Mouse (Mus musculus): ENCODE results near the gene Zfp984. TPM values are rescaled to one million over a fixed set of nuclear protein-coding genes. Genes with fewer than 3 reads are reported as not detected.
"Not testable (repeated sequence)": the region's sequence is repeated elsewhere in the genome, so short reads cannot be mapped to it uniquely, and the experiment has no call there.

Zfp984 gene
- polyA plus RNA-seq (2015; fragmentation: Nextera tagmentation; extraction: Ambion mirVana), result 2.7 and 3.4 TPM in 2 replicates

DNA sequence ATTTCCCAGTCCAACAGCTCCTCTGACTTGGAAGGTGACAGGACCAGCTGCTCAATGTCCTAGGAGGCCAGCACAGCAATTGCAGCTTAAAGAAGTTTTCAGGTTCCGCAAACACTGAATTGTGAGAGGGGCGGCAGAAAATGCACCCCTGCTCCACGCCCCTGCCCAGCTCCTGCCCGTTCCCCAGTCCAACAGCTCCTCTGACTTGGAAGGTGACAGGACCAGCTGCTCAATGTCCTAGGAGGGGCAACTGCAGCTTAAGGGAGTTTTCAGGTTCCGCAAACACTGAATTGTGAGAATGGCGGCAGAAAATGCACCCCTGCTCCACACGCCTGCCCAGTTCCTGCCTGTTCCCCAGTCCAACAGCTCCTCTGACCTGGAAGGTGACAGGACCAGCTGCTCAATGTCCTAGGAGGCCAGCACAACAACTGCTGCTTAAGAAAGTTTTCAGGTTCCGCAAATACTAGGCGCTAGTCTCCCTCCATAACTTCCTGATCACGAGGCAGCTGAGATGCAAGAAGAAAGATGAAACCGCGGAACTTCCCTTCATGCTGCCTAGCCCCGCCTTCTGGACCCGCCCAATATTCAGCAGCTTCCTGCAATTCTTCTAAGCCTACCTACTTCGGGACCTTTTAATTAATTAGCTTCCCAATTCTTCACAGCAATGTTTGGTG is at the start of gene Zfp984:
Gene Zfp984, minus strand, starts transcription at position 497 of the 674 bp plus-strand sequence.
- 15% methylated on average over 15 of the region's 15 CpGs for WGBS
- not testable (repeated sequence) for H3K27me3 ChIP-seq (replicated peaks); H3K4me1 ChIP-seq; H3K27ac ChIP-seq; ATAC-seq (replicated peaks); H3K36me3 ChIP-seq (replicated peaks); H3K9me3 ChIP-seq
- Histone ChIP-seq H3K4me3 (peak within 1 kb of the TSS; percentile 40), H3K9ac (peak within 1 kb of the TSS; percentile 33; the same call in 1 of the 2 replicates), H3K4me2 (peak within 1 kb of the TSS; percentile 60)

DNA sequence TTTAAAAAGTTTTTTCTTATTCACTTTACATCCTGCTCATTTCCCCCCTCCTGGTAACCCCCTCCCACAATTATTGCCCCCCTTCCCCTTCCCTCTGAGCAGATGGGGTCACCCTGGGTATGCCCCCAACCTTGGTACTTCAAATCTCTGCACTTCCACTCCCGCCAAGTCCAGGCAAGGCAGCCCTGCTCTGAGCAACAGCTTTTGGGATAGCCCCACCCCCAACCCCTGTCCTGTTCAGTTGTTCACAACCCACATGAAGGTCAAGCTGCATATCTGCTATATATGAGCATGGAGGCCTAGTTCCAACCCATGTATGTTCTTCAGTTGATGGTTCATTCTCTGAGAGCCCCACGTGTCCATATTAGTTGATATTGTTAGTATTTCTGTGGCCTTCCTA is 41.2 kb upstream of the Zfp984 start:
- no peak for ATAC-seq (replicated peaks)
- H3K4me2 ChIP-seq, result no peak overlapping the region
- no peak overlapping the region for H3K4me3 ChIP-seq
- H3K36me3 ChIP-seq (replicated peaks), result peaks cover 2% of the 10 kb centered on the region
- H3K27ac ChIP-seq, result no peak overlapping the region
- no peaks in the 10 kb centered on the region for H3K27me3 ChIP-seq (replicated peaks)
- WGBS, result 81% methylated on average over 2 of the region's 2 CpGs
- no peak overlapping the region for H3K9ac ChIP-seq
- 0 out of 2 replicates have a peak, but pooled peaks cover under 1% of the 10 kb centered on the region for H3K9me3 ChIP-seq
- H3K4me1 ChIP-seq, result peaks cover 10% of the 10 kb centered on the region

DNA sequence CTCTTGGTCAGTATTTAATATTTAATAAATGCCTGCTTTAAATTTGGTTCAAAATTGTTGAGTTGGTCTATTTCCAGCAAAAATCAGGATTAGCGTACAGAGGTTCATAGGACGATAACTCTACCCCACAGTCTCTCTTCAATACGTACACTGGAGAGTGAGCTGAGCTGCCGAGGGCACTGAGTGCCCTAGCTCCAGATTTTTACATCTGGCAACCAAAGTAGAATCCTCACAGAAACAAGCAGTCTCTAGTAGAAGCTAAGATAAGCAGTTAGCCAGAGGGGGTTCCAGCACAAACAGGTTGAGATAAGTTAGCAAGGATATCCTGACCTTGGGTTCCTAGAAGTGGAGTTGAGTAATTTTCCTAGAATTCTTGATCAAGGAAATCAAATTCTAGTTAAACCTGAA is 39.0 kb upstream of the Zfp984 start:
- 6% methylated on average over 4 of the region's 4 CpGs for WGBS
- Histone ChIP-seq H3K27me3 (replicated peaks) (no peaks in the 10 kb centered on the region), H3K4me2 (peak overlapping the region; percentile 52), H3K27ac (peak overlapping the region; percentile 31; the same call in 1 of the 2 replicates), H3K9ac (peak overlapping the region; percentile 26), H3K36me3 (replicated peaks) (peaks cover 15% of the 10 kb centered on the region), H3K9me3 (peaks cover 6% of the 10 kb centered on the region; the same call in 1 of the 2 replicates), H3K4me1 (peaks cover 10% of the 10 kb centered on the region), H3K4me3 (peak overlapping the region; percentile 56)
- ATAC-seq (replicated peaks), result peak; percentile 83

DNA sequence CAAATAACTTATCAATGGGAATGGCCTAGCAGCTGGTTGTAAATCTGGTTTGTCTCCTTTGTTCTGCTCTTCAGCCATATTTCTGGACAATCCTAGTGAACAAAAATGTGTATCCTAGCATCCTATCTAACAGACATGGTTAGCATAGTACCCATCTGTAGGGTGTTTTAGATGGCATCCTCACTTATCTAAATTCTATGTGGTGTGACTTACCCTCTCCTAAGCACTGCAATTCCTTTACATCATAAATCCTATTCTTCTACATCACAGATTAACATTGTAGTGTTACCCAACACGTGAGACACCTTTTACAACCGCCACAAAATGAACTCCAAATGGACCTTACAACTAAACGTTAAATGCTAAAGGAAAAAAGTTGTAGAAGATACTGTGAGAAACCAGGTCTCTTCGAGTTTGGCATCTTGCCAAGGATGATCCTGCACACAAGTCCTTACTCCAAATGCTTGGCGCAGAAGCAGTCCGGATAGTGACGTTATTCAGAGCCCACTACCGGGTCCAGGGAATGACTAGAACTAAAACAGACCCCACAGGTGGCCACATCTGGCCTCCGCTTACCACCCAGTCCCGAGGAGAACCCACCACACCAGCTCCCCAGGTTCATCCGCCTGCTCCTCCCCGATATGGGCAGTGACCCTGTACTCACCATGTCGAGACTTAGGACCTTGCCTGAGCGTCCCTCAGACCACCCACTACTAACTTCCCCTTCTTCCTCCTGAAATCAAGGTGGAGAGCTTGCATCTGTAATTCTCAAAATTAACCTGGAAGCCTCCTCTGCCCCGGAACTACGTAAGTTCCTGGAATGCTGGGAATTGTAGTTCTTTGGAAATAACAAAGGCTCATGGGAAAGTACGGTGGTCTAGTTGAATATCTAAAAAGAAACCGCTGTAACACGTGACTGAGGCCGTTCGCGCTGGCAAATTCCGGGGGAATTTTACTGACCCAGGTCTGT is 38.3 kb upstream of the Zfp984 start, which contains the start of gene Zfp933:
Gene Zfp933, minus strand, starts transcription at position 753 of the 970 bp plus-strand sequence.
- peak within 1 kb of the TSS; percentile 31; the same call in 1 of the 2 replicates for H3K27ac ChIP-seq
- H3K9me3 ChIP-seq, result peaks cover 9% of the 10 kb centered on the region
- peak within 1 kb of the TSS; percentile 56 for H3K4me3 ChIP-seq
- no peaks in the 10 kb centered on the region for H3K27me3 ChIP-seq (replicated peaks)
- peak; percentile 90 for ATAC-seq (replicated peaks)
- WGBS, result 3% methylated on average over 23 of the region's 23 CpGs
- peaks cover 10% of the 10 kb centered on the region for H3K4me1 ChIP-seq
- peak within 1 kb of the TSS; percentile 56 for H3K4me2 ChIP-seq
- H3K36me3 ChIP-seq (replicated peaks), result peaks cover 19% of the 10 kb centered on the region
- peak within 1 kb of the TSS; percentile 64 for H3K9ac ChIP-seq

DNA sequence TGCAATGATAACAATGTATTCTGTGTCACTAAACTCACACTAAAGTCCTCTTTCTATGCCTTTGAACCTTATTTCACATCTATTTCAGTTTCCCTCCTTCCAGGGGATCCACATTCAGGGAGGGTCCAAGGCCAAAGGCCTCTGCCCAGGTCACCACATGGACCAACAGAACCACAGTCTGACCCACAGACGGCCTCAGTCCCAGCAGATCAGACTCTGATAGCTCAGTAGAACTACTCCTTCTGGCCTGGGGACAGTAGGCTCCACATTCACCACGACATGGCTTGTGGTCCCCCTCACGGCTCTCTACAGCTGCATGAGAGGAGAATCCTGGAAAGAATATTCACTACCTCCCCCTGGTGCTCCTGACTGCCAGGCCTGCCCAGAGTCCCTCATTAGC is 33.3 kb upstream of the Zfp984 start:
- no peak overlapping the region for H3K9ac ChIP-seq
- H3K4me2 ChIP-seq, result no peak overlapping the region
- H3K9me3 ChIP-seq, result peaks cover 22% of the 10 kb centered on the region
- H3K4me3 ChIP-seq, result no peak overlapping the region
- H3K4me1 ChIP-seq, result peaks cover 5% of the 10 kb centered on the region
- peaks cover 33% of the 10 kb centered on the region for H3K36me3 ChIP-seq (replicated peaks)
- no peak overlapping the region for H3K27ac ChIP-seq
- 92% methylated on average over 3 of the region's 3 CpGs for WGBS
- ATAC-seq (replicated peaks), result no peak
- no peaks in the 10 kb centered on the region for H3K27me3 ChIP-seq (replicated peaks)

DNA sequence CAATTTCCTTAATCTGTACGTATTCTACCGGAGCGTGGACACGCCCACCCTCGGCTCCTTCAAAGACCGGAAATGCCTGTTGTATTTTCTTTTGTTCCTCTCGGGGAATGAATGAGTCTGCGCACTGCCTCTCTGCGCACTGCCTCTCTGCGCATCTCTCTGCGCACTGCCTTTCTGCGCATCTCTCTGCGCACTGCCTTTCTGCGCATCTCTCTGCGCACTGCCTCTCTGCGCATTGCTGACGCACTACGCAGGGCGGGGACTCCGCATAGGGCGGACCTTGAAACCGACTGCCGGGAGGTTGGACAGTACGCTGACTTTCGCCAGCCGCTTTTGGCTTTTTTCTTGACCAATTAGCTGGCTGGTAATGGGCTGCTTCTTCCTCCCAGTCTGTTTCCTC is 29.7 kb upstream of the Zfp984 start:
- Histone ChIP-seq H3K9me3 (peaks cover 19% of the 10 kb centered on the region), H3K36me3 (replicated peaks) (peaks cover 24% of the 10 kb centered on the region)
- ATAC-seq (replicated peaks); H3K27me3 ChIP-seq (replicated peaks); H3K9ac ChIP-seq; H3K4me3 ChIP-seq; H3K4me2 ChIP-seq; H3K4me1 ChIP-seq; H3K27ac ChIP-seq: not testable (repeated sequence)
- 99% methylated on average over 21 of the region's 26 CpGs for WGBS

DNA sequence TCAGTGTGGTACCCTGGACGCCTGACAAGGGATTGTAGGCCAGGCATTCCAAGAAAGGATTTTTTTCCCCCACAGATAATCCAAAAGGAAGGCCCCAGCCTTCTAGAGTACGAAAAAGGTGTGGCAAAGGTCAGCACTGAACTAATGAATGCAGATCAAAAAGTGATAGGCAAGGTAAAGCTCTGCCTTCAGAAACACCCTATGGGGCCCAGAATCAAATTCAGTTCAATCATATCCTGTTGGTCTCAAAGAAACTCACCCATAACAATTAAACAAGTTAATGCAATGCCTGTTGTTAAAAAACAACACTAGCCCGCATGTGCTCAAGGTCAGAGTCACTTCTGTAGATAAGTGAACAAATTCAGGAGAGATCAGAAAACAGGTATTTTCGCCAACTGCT is 14.8 kb upstream of the Zfp984 start:
- WGBS, result 94% methylated on average over 4 of the region's 4 CpGs
- H3K4me3 ChIP-seq, result no peak overlapping the region
- peaks cover 70% of the 10 kb centered on the region for H3K9me3 ChIP-seq
- peaks cover 70% of the 10 kb centered on the region for H3K36me3 ChIP-seq (replicated peaks)
- H3K27me3 ChIP-seq (replicated peaks), result no peaks in the 10 kb centered on the region
- H3K4me2 ChIP-seq, result no peak overlapping the region
- H3K4me1 ChIP-seq, result no peaks in the 10 kb centered on the region
- H3K27ac ChIP-seq, result no peak overlapping the region
- H3K9ac ChIP-seq, result no peak overlapping the region
- no peak for ATAC-seq (replicated peaks)

DNA sequence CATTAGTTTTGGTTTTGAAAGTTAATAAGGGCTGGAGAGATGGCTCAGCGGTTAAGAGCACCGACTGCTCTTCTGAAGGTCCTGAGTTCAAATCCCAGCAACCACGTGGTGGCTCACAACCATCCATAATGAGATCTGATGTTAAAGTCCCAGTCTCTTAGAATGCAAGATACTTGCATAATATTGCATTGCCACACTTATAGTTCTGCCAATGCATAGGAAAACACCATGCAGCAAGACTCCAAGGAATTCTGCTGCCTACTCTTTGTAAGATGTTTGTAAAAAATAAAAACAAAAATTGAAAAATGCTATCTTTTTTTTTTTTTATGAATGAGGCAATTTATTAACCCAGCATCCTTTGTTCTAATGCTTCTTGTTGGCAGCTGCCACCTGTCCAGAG is 11.8 kb upstream of the Zfp984 start:
- ATAC-seq (replicated peaks); H3K4me1 ChIP-seq; H3K27ac ChIP-seq; H3K4me3 ChIP-seq; H3K4me2 ChIP-seq; H3K9ac ChIP-seq; H3K27me3 ChIP-seq (replicated peaks): not testable (repeated sequence)
- Histone ChIP-seq H3K36me3 (replicated peaks) (peaks cover 47% of the 10 kb centered on the region), H3K9me3 (peaks cover 55% of the 10 kb centered on the region)
- WGBS, result 91% methylated on average over 3 of the region's 3 CpGs

DNA sequence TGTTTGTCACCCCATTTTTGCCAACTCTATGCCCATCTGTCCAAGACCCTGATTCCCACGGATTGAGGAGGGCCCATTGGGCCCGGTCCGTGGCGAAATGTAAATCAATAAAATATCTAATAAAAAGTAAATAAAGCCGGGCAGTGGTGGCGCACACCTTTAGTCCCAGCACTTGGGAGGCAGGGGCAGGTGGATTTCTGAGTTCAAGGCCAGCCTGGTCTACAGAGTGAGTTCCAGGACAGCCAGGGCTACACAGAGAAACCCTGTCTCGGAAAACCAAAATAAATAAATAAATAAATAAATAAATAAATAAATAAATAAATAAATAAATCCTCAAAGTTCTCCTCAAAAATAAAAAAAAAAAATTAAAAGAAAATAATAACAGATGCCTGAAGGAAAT is 10.1 kb upstream of the Zfp984 start:
- not testable (repeated sequence) for H3K27ac ChIP-seq; H3K4me1 ChIP-seq; ATAC-seq (replicated peaks); H3K9ac ChIP-seq; H3K4me2 ChIP-seq; H3K27me3 ChIP-seq (replicated peaks); H3K4me3 ChIP-seq
- 82% methylated on average over 7 of the region's 7 CpGs for WGBS
- Histone ChIP-seq H3K36me3 (replicated peaks) (peaks cover 31% of the 10 kb centered on the region), H3K9me3 (peaks cover 38% of the 10 kb centered on the region)

DNA sequence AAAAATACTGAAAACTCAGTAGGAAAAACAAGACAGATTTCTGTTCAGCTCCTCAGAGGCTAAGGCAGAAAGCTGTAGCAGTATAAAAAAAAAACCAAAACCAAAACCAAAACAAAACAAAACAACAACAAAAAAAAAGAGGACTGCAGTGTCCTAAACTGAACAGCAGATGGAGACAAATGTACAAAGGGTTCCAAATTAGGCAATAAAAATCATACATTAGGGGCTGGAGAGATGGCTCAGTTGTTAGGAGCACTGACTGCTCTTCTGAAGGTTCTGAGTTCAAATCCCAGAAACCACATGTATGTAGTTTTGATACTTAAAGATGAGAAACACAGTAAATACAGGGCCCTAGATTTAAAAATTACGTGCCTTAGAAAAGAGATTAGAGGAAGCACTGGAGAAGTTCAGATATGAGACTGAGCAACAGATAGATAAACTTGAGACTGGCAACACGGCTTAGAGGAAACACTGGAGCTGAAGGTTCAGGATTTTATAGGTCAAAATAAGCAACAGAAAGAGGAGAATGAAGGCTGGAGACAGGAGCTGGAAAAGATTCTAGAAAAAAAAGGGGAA is 5.1 kb upstream of the Zfp984 start:
- no peak overlapping the region for H3K4me3 ChIP-seq
- 86% methylated on average over 2 of the region's 2 CpGs for WGBS
- H3K27me3 ChIP-seq (replicated peaks), result no peaks in the 10 kb centered on the region
- no peak overlapping the region for H3K4me2 ChIP-seq
- H3K4me1 ChIP-seq, result no peaks in the 10 kb centered on the region
- no peak overlapping the region for H3K27ac ChIP-seq
- no peak for ATAC-seq (replicated peaks)
- no peaks in the 10 kb centered on the region for H3K36me3 ChIP-seq (replicated peaks)
- H3K9ac ChIP-seq, result no peak overlapping the region
- 0 out of 2 replicates have a peak, but pooled peaks cover 2% of the 10 kb centered on the region for H3K9me3 ChIP-seq

DNA sequence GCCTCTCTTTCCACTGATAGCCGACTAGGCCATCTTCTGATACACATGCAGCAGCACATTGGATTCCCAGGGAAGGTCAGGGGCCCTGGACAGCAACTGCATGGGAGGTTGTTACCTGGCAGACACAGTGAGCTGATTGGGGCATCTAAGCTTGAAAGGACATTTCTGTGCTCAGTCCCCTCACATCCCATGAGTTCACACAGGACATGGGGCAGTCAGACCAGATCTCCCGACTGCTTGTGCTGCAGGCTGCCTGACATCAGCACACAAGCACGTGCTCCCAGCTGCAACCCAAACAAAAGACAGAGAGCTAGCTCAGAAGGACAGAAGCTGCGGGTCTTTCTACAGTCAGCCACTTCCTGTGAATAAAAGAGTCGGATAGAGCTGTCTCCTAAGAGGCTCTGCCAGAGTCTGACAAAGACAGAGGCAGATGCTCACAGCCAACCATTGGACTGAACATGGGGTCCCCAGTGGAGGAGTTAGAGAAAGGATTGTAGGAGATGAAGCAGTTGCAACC is 3.7 kb upstream of the Zfp984 start:
- Histone ChIP-seq H3K27me3 (replicated peaks) (no peaks in the 10 kb centered on the region), H3K4me2 (no peak overlapping the region), H3K4me1 (peaks cover 5% of the 10 kb centered on the region), H3K4me3 (no peak overlapping the region), H3K36me3 (replicated peaks) (no peaks in the 10 kb centered on the region), H3K9ac (no peak overlapping the region), H3K27ac (no peak overlapping the region), H3K9me3 (0 out of 2 replicates have a peak, but pooled peaks cover 2% of the 10 kb centered on the region)
- 39% methylated on average over 5 of the region's 5 CpGs for WGBS
- ATAC-seq (replicated peaks), result no peak

DNA sequence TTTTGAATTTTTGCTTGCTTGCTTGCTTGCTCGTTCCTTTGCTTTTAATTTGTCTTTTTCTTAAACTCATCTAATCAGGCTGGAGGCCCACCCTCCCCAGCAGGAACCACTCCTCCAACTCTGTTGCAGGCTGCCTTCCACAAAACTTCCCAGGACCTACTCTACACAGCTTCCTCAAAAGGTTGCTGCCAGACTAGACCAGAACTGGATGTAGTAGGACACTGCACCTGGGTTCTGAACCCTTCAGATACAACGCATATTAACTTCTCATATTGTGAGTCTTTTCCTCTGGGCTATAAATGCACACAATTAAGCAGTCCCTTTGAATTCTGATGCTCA is 347 bp upstream of the Zfp984 start:
- not testable (repeated sequence) for H3K9me3 ChIP-seq; H3K27ac ChIP-seq; H3K36me3 ChIP-seq (replicated peaks); H3K4me1 ChIP-seq; H3K9ac ChIP-seq; H3K27me3 ChIP-seq (replicated peaks); ATAC-seq (replicated peaks)
- peak overlapping the region; percentile 40; the same call in 1 of the 2 replicates for H3K4me3 ChIP-seq
- peak overlapping the region; percentile 60 for H3K4me2 ChIP-seq
- WGBS, result 48% methylated on average over 2 of the region's 2 CpGs
